Mouse (Mus musculus) thymus, postnatal 10 days (tissue): ENCODE measurements at regions not wholly inside any gene's neighbourhood (a gene's known extent, or its start where the extent isn't known, plus 50 kb on each side); places are given as distances from the start of the nearest gene placed in this dataset.
A peak's percentile ranks its signal among the peaks of the same experiment; 100 is the strongest.

Experiments
- DNase-seq, 2 experiments: peaks; one replicate each; pipeline ENCODE4 v3.0.0; 2021; ENCODE audit warnings: low spot score in 2 of 2

DNA sequence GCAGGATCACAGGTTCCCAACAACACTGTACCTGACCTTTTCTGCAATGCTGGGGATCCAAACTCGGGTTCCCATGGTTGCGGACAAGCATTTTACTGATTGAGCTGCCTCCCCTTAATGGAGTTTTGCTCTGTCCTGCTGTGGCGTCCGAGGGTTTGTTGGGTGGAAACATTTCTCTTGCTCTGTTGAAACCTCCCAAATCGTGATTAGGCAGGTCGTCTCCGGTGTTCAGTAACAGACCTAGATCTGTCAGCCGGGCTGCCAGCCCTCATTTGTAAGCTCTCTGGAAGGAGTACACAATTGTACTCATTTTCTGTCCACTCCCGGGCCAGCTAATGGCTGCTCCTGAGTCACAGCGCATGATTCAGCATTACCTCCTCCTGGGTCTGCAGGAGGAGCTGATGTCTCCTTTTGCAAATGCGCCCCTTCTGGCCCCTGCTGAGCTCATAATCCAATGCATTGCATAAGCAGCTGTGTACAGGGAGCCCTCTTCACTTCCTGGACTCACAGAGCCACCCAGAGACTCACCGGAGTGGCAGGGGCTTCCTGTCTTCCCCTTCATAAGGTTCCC lies 49.8 kb upstream of the Sipa1l2 start:
- DNase-seq: peak; percentile 55 to 65
